Mouse (Mus musculus): ENCODE measurements around the gene Lrrc8c. TPM values are rescaled to one million over a fixed set of nuclear protein-coding genes. Genes with fewer than 3 reads are reported as not detected.
"Not testable (repeated sequence)": the region's sequence is repeated elsewhere in the genome, so short reads cannot be mapped to it uniquely, and the experiment has no call there.

Gene Lrrc8c
- polyA plus RNA-seq, 1 experiment from 2014 or later: 17.8 TPM

GRCm38 (mm10) chr5:105629955-105630354 is 110.8 kb downstream of the Lrrc8c start:
- Histone ChIP-seq H3K4me1 (0 out of 2 replicates have a peak, but pooled peaks cover 3% of the 10 kb centered on the region), H3K4me2 (no peak overlapping the region), H3K27ac (no peak overlapping the region), H3K4me3 (replicated peaks) (no peak overlapping the region), H3K27me3 (replicated peaks) (no peaks in the 10 kb centered on the region), H3K9me3 (no peaks in the 10 kb centered on the region), H3K9ac (no peak overlapping the region), H3K36me3 (no peaks in the 10 kb centered on the region)
- ATAC-seq (ENCODE audit: insufficient read depth, low FRiP score, low read depth): no peak
- WGBS: 38% methylated on average over 1 of the region's 1 CpGs

- Histone ChIP-seq H3K27ac (no peak overlapping the region), H3K9ac (no peak overlapping the region), H3K4me1 (no peaks in the 10 kb centered on the region), H3K36me3 (no peaks in the 10 kb centered on the region), H3K9me3 (no peaks in the 10 kb centered on the region), H3K4me3 (replicated peaks) (no peak overlapping the region), H3K4me2 (no peak overlapping the region), H3K27me3 (replicated peaks) (no peaks in the 10 kb centered on the region)
- ATAC-seq (ENCODE audit: insufficient read depth, low FRiP score, low read depth): no peak
- WGBS: 83% methylated on average over 10 of the region's 10 CpGs
These were observed 112.9 kb downstream of the Lrrc8c start for GRCm38 (mm10) chr5:105632066-105632465.

DNA sequence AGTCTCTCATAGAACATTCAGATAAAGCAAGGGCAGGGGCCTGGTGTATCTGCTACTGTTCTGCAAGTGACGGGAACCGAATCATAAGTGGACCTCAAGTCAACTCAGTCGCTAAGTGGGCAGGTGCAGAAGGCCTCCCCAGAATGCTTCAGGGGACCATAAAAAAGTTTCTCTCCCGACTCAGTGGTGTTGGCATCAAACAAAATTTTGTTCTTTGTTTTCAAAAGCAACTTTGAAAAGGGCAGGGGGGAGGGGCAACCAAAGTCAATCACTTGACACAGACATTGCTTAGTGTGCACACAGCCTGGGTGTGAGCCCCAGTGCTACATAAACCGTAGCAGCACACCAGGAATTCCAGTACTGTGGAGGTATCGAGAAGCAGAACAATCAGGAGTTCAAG is 116.4 kb downstream of the Lrrc8c start:
- H3K27me3 ChIP-seq (replicated peaks): no peaks in the 10 kb centered on the region
- no peak overlapping the region for H3K4me2 ChIP-seq
- H3K9me3 ChIP-seq: no peaks in the 10 kb centered on the region
- H3K27ac ChIP-seq: no peak overlapping the region
- no peak overlapping the region for H3K9ac ChIP-seq
- ATAC-seq (ENCODE audit: insufficient read depth, low FRiP score, low read depth): no peak
- WGBS: 81% methylated on average over 6 of the region's 6 CpGs
- H3K4me1 ChIP-seq: no peaks in the 10 kb centered on the region
- no peak overlapping the region for H3K4me3 ChIP-seq (replicated peaks)
- no peaks in the 10 kb centered on the region for H3K36me3 ChIP-seq

DNA sequence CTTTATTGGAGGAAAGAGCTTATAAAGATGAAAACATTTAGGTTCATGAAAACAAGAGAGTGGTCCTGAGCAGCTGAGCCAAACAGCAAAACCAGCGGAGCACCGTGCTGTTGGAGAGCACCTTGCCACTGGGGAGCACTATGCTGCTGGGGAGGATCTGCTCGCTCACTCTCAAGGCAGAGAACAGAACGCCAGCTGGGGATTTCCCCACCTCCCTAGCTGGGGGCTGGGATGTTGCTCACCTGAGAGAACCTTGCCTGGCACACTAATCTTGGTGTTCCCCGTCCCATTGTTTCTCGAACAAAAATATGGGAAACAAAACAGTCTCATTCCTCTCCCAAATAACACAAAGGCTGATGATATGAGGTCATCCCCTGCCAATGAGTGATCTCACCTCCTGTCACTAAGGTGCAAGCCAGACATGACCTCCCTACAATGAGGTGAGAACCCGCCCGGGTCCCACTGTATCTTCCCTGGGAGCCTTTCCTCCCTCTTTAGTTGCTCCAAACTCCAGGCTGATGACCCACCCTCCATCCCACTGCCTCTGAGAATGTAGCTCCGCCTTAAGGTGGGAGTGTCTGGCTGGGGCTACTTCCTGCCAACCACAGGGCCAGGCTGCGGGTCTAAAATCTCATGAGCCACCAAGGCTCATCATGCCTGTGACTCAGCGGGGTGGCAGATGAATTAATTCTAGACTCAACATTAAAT is 117.5 kb downstream of the Lrrc8c start:
- no peaks in the 10 kb centered on the region for H3K27me3 ChIP-seq (replicated peaks)
- no peaks in the 10 kb centered on the region for H3K4me1 ChIP-seq
- H3K4me2 ChIP-seq: no peak overlapping the region
- no peak overlapping the region for H3K9ac ChIP-seq
- no peaks in the 10 kb centered on the region for H3K9me3 ChIP-seq
- ATAC-seq (ENCODE audit: insufficient read depth, low FRiP score, low read depth): no peak
- no peak overlapping the region for H3K4me3 ChIP-seq (replicated peaks)
- WGBS: 70% methylated on average over 11 of the region's 11 CpGs
- H3K27ac ChIP-seq: no peak overlapping the region
- H3K36me3 ChIP-seq: no peaks in the 10 kb centered on the region

GRCm38 (mm10) chr5:105638266-105638665 is 119.1 kb downstream of the Lrrc8c start:
- ATAC-seq (ENCODE audit: insufficient read depth, low FRiP score, low read depth); H3K27me3 ChIP-seq (replicated peaks); H3K9ac ChIP-seq; H3K4me2 ChIP-seq; H3K4me1 ChIP-seq; H3K4me3 ChIP-seq (replicated peaks); H3K9me3 ChIP-seq; H3K27ac ChIP-seq; H3K36me3 ChIP-seq: not testable (repeated sequence)
- WGBS: 94% methylated on average over 2 of the region's 2 CpGs

- no peak overlapping the region for H3K27ac ChIP-seq
- no peaks in the 10 kb centered on the region for H3K27me3 ChIP-seq (replicated peaks)
- no peak overlapping the region for H3K4me3 ChIP-seq (replicated peaks)
- H3K4me2 ChIP-seq: no peak overlapping the region
- ATAC-seq (ENCODE audit: insufficient read depth, low FRiP score, low read depth): no peak
- WGBS: 83% methylated on average over 6 of the region's 6 CpGs
- H3K36me3 ChIP-seq: no peaks in the 10 kb centered on the region
- H3K9ac ChIP-seq: no peak overlapping the region
- no peaks in the 10 kb centered on the region for H3K9me3 ChIP-seq
- H3K4me1 ChIP-seq: no peaks in the 10 kb centered on the region
These were observed 119.7 kb downstream of the Lrrc8c start for GRCm38 (mm10) chr5:105638916-105639315.

- H3K27me3 ChIP-seq (replicated peaks): no peaks in the 10 kb centered on the region
- WGBS: 93% methylated on average over 11 of the region's 11 CpGs
- ATAC-seq (ENCODE audit: insufficient read depth, low FRiP score, low read depth): no peak
These were observed 120.2 kb downstream of the Lrrc8c start for GRCm38 (mm10) chr5:105639363-105639762.

GRCm38 (mm10) chr5:105642517-105642916 is 123.3 kb downstream of the Lrrc8c start:
- no peak overlapping the region for H3K27ac ChIP-seq
- no peaks in the 10 kb centered on the region for H3K36me3 ChIP-seq
- H3K4me2 ChIP-seq: no peak overlapping the region
- no peaks in the 10 kb centered on the region for H3K4me1 ChIP-seq
- no peaks in the 10 kb centered on the region for H3K9me3 ChIP-seq
- ATAC-seq (ENCODE audit: insufficient read depth, low FRiP score, low read depth): no peak
- 76% methylated on average over 5 of the region's 5 CpGs for WGBS
- no peaks in the 10 kb centered on the region for H3K27me3 ChIP-seq (replicated peaks)
- H3K9ac ChIP-seq: no peak overlapping the region
- no peak overlapping the region for H3K4me3 ChIP-seq (replicated peaks)

More at GRCm38 (mm10) chr5:105639363-105639762, 120.2 kb downstream of the Lrrc8c start:
- Histone ChIP-seq H3K36me3 (no peaks in the 10 kb centered on the region), H3K9me3 (no peaks in the 10 kb centered on the region), H3K4me3 (replicated peaks) (no peak overlapping the region), H3K4me1 (no peaks in the 10 kb centered on the region), H3K4me2 (no peak overlapping the region), H3K9ac (no peak overlapping the region), H3K27ac (no peak overlapping the region)

DNA sequence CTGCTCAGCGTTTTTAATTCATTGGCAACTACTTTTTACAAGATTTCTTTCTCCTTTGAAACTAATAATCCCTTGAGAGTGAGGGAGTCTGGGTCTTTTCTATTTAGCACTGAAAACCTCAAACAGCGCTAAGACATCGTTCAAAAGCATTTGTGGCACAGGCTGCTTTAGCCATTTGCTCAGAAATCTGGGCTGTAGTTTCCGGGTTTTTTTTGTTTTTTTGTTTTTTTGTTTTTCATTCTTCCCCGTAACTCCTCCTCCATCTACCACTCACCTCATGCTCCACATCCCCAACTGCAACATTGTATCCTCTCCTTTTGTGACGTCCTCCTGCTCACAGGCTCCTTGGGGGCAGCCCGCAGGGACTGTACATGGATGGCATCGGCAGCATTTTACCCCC is 124.1 kb downstream of the Lrrc8c start:
- no peak overlapping the region for H3K27ac ChIP-seq
- H3K27me3 ChIP-seq (replicated peaks): no peaks in the 10 kb centered on the region
- H3K4me3 ChIP-seq (replicated peaks): no peak overlapping the region
- no peak overlapping the region for H3K9ac ChIP-seq
- ATAC-seq (ENCODE audit: insufficient read depth, low FRiP score, low read depth): no peak
- H3K4me2 ChIP-seq: no peak overlapping the region
- WGBS: 81% methylated on average over 8 of the region's 8 CpGs
- no peaks in the 10 kb centered on the region for H3K9me3 ChIP-seq
- H3K36me3 ChIP-seq: no peaks in the 10 kb centered on the region
- no peaks in the 10 kb centered on the region for H3K4me1 ChIP-seq

GRCm38 (mm10) chr5:105644195-105644594 is 125.0 kb downstream of the Lrrc8c start:
- Histone ChIP-seq H3K4me3 (replicated peaks) (no peak overlapping the region), H3K36me3 (no peaks in the 10 kb centered on the region), H3K9ac (no peak overlapping the region), H3K4me2 (no peak overlapping the region), H3K4me1 (no peaks in the 10 kb centered on the region), H3K27me3 (replicated peaks) (no peaks in the 10 kb centered on the region), H3K9me3 (no peaks in the 10 kb centered on the region), H3K27ac (no peak overlapping the region)
- ATAC-seq (ENCODE audit: insufficient read depth, low FRiP score, low read depth): no peak
- 84% methylated on average over 6 of the region's 6 CpGs for WGBS

- H3K9ac ChIP-seq: no peak overlapping the region
- ATAC-seq (ENCODE audit: insufficient read depth, low FRiP score, low read depth): no peak
- no peaks in the 10 kb centered on the region for H3K27me3 ChIP-seq (replicated peaks)
- no peaks in the 10 kb centered on the region for H3K4me1 ChIP-seq
- 84% methylated on average over 7 of the region's 7 CpGs for WGBS
- H3K4me3 ChIP-seq (replicated peaks): no peak overlapping the region
- H3K4me2 ChIP-seq: no peak overlapping the region
- no peaks in the 10 kb centered on the region for H3K9me3 ChIP-seq
- no peaks in the 10 kb centered on the region for H3K36me3 ChIP-seq
- H3K27ac ChIP-seq: no peak overlapping the region
These were observed 127.9 kb downstream of the Lrrc8c start for GRCm38 (mm10) chr5:105647094-105647493.

- H3K9ac ChIP-seq: no peak overlapping the region
- no peak overlapping the region for H3K4me3 ChIP-seq (replicated peaks)
- H3K27ac ChIP-seq: peak overlapping the region; percentile 48
- no peaks in the 10 kb centered on the region for H3K27me3 ChIP-seq (replicated peaks)
- no peaks in the 10 kb centered on the region for H3K36me3 ChIP-seq
- 0 out of 2 replicates have a peak, but pooled peaks have one; percentile 44 for ATAC-seq (ENCODE audit: insufficient read depth, low FRiP score, low read depth)
- H3K9me3 ChIP-seq: no peaks in the 10 kb centered on the region
- H3K4me1 ChIP-seq: no peaks in the 10 kb centered on the region
- H3K4me2 ChIP-seq: no peak overlapping the region
- 37% methylated on average over 7 of the region's 7 CpGs for WGBS
These were observed 129.6 kb downstream of the Lrrc8c start for GRCm38 (mm10) chr5:105648648-105649287.
